Mouse (Mus musculus) neural tube, embryonic 14.5 days (tissue): ENCODE measurements at regions not wholly inside any gene's neighbourhood (a gene's known extent, or its start where the extent isn't known, plus 50 kb on each side); places are given as distances from the start of the nearest gene placed in this dataset.

Experiments
- ATAC-seq: fragments of 200-750 bp; cut with Nextera tagmentation; 2 replicates; pipeline ENCODE4 v1.8.0; 2017; ENCODE audit warnings: low read depth, mild to moderate bottlenecking, moderate TSS enrichment, moderate library complexity
- H3K27ac ChIP-seq: fragments of 300-500 bp; sonication (generic); 2 replicates; pipeline ENCODE4 v1.5.1; 2014; ENCODE audit warnings: low read depth, mild to moderate bottlenecking, control low read depth, low read length, moderate library complexity, mixed read lengths
- H3K27me3 ChIP-seq: fragments of 300-500 bp; sonication (generic); 2 replicates; pipeline ENCODE4 v1.6.1; 2014; ENCODE audit warnings: low read length; ENCODE audit not compliant: control insufficient read depth, insufficient read depth
- H3K36me3 ChIP-seq: fragments of 300-500 bp; sonication (generic); 2 replicates; pipeline ENCODE4 v1.6.1; 2014; ENCODE audit warnings: low read length, mixed read lengths; ENCODE audit not compliant: control insufficient read depth, insufficient read depth
- H3K4me1 ChIP-seq: fragments of 300-500 bp; sonication (generic); 2 replicates; pipeline ENCODE4 v1.6.1; 2014; ENCODE audit warnings: low read length; ENCODE audit not compliant: control insufficient read depth, insufficient read depth
- H3K4me2 ChIP-seq: fragments of 300-500 bp; sonication (generic); 2 replicates; pipeline ENCODE4 v1.6.1; 2014; ENCODE audit warnings: mild to moderate bottlenecking, low read depth, low read length, control low read depth
- H3K4me3 ChIP-seq: fragments of 300-500 bp; sonication (generic); 2 replicates; pipeline ENCODE4 v1.5.1; 2014; ENCODE audit warnings: low read depth, low read length, control low read depth, mixed read lengths
- H3K9ac ChIP-seq: fragments of 300-500 bp; sonication (generic); replicated peaks from 2 replicates; pipeline ENCODE4 v1.6.1; 2014; ENCODE audit warnings: low read depth, mild to moderate bottlenecking, control low read depth, low read length, mixed read lengths
- H3K9me3 ChIP-seq: fragments of 300-500 bp; sonication (generic); 2 replicates; pipeline ENCODE4 v1.6.1; 2016; ENCODE audit warnings: low read length; ENCODE audit not compliant: control insufficient read depth
- WGBS: fragments of 180-500 bp; shearing (Covaris S2); extraction: QIAGEN DNeasy Blood & Tissue Kit; methylation state at CpG from one replicate; pipeline ENCODE4 v1.1.7; 2014; 5-methylcytosine and 5-hydroxymethylcytosine counted together

GRCm38 (mm10) chr13:52062576-52062975 is 216.1 kb downstream of the Gadd45g start:
- H3K9ac ChIP-seq, result no peak overlapping the region
- no peaks in the 10 kb centered on the region for H3K9me3 ChIP-seq
- no peak for ATAC-seq
- H3K36me3 ChIP-seq, result no peaks in the 10 kb centered on the region
- H3K27ac ChIP-seq, result no peak overlapping the region
- no peak overlapping the region for H3K4me2 ChIP-seq
- no peak overlapping the region for H3K4me3 ChIP-seq
- peaks cover 5% of the 10 kb centered on the region for H3K4me1 ChIP-seq
- 93% methylated on average over 1 of the region's 1 CpGs for WGBS
- H3K27me3 ChIP-seq, result no peaks in the 10 kb centered on the region

GRCm38 (mm10) chr13:52065274-52065673 is 218.8 kb downstream of the Gadd45g start:
- 90% methylated on average over 5 of the region's 5 CpGs for WGBS
- H3K4me1 ChIP-seq, result peaks cover 4% of the 10 kb centered on the region
- H3K4me3 ChIP-seq, result no peak overlapping the region
- no peak overlapping the region for H3K9ac ChIP-seq
- no peak overlapping the region for H3K27ac ChIP-seq
- H3K36me3 ChIP-seq, result no peaks in the 10 kb centered on the region
- no peak overlapping the region for H3K4me2 ChIP-seq
- no peak for ATAC-seq
- H3K27me3 ChIP-seq, result no peaks in the 10 kb centered on the region
- H3K9me3 ChIP-seq, result no peaks in the 10 kb centered on the region

- no peaks in the 10 kb centered on the region for H3K27me3 ChIP-seq
- 81% methylated on average over 6 of the region's 6 CpGs for WGBS
- H3K27ac ChIP-seq, result no peak overlapping the region
- no peak overlapping the region for H3K9ac ChIP-seq
- no peak overlapping the region for H3K4me2 ChIP-seq
- peaks cover under 1% of the 10 kb centered on the region; the same call in 1 of the 2 replicates for H3K4me1 ChIP-seq
- ATAC-seq, result no peak
- no peaks in the 10 kb centered on the region for H3K9me3 ChIP-seq
- no peak overlapping the region for H3K4me3 ChIP-seq
- H3K36me3 ChIP-seq, result no peaks in the 10 kb centered on the region
These were observed 219.2 kb downstream of the Gadd45g start for GRCm38 (mm10) chr13:52065720-52066119.

- Histone ChIP-seq H3K27me3 (no peaks in the 10 kb centered on the region), H3K4me3 (no peak overlapping the region), H3K27ac (no peak overlapping the region), H3K9me3 (no peaks in the 10 kb centered on the region), H3K9ac (no peak overlapping the region), H3K4me1 (no peaks in the 10 kb centered on the region), H3K4me2 (no peak overlapping the region), H3K36me3 (no peaks in the 10 kb centered on the region)
- WGBS, result 54% methylated on average over 4 of the region's 4 CpGs
- no peak for ATAC-seq
These were observed 220.6 kb downstream of the Gadd45g start for GRCm38 (mm10) chr13:52067048-52067447.

GRCm38 (mm10) chr13:52068886-52069439 is 222.5 kb downstream of the Gadd45g start:
- no peaks in the 10 kb centered on the region for H3K27me3 ChIP-seq
- no peak overlapping the region for H3K4me3 ChIP-seq
- no peaks in the 10 kb centered on the region for H3K9me3 ChIP-seq
- no peaks in the 10 kb centered on the region for H3K36me3 ChIP-seq
- no peak for ATAC-seq
- no peaks in the 10 kb centered on the region for H3K4me1 ChIP-seq
- H3K4me2 ChIP-seq, result no peak overlapping the region
- H3K27ac ChIP-seq, result no peak overlapping the region
- H3K9ac ChIP-seq, result no peak overlapping the region
- WGBS, result 84% methylated on average over 6 of the region's 6 CpGs

GRCm38 (mm10) chr13:52069714-52070113 is 223.2 kb downstream of the Gadd45g start:
- 61% methylated on average over 3 of the region's 3 CpGs for WGBS
- ATAC-seq, result no peak
- no peaks in the 10 kb centered on the region for H3K27me3 ChIP-seq

GRCm38 (mm10) chr13:52070731-52071663 is 224.5 kb downstream of the Gadd45g start:
- no peaks in the 10 kb centered on the region for H3K27me3 ChIP-seq
- no peak overlapping the region for H3K4me3 ChIP-seq
- WGBS, result 88% methylated on average over 19 of the region's 19 CpGs
- no peaks in the 10 kb centered on the region for H3K36me3 ChIP-seq
- ATAC-seq, result no peak
- H3K4me2 ChIP-seq, result no peak overlapping the region
- no peaks in the 10 kb centered on the region for H3K4me1 ChIP-seq
- no peaks in the 10 kb centered on the region for H3K9me3 ChIP-seq
- no peak overlapping the region for H3K27ac ChIP-seq
- H3K9ac ChIP-seq, result no peak overlapping the region

More at GRCm38 (mm10) chr13:52069714-52070113, 223.2 kb downstream of the Gadd45g start:
- Histone ChIP-seq H3K9me3 (no peaks in the 10 kb centered on the region), H3K4me1 (no peaks in the 10 kb centered on the region), H3K9ac (no peak overlapping the region), H3K36me3 (no peaks in the 10 kb centered on the region), H3K4me3 (no peak overlapping the region), H3K27ac (no peak overlapping the region), H3K4me2 (no peak overlapping the region)

GRCm38 (mm10) chr13:52077616-52078015 is 231.1 kb downstream of the Gadd45g start:
- Histone ChIP-seq H3K27me3 (no peaks in the 10 kb centered on the region), H3K27ac (no peak overlapping the region), H3K4me2 (no peak overlapping the region), H3K9me3 (no peaks in the 10 kb centered on the region), H3K9ac (no peak overlapping the region), H3K36me3 (no peaks in the 10 kb centered on the region), H3K4me3 (no peak overlapping the region), H3K4me1 (no peaks in the 10 kb centered on the region; the same call in 1 of the 2 replicates)
- no peak for ATAC-seq
- 85% methylated on average over 4 of the region's 4 CpGs for WGBS

GRCm38 (mm10) chr13:52078561-52078960 is 232.1 kb downstream of the Gadd45g start:
- 80% methylated on average over 6 of the region's 6 CpGs for WGBS

More at GRCm38 (mm10) chr13:52078561-52078960, 232.1 kb downstream of the Gadd45g start:
- no peak for ATAC-seq
- Histone ChIP-seq H3K27me3 (no peaks in the 10 kb centered on the region), H3K27ac (no peak overlapping the region), H3K4me1 (no peaks in the 10 kb centered on the region; the same call in 1 of the 2 replicates), H3K4me2 (no peak overlapping the region), H3K9ac (no peak overlapping the region), H3K9me3 (no peaks in the 10 kb centered on the region), H3K4me3 (no peak overlapping the region), H3K36me3 (no peaks in the 10 kb centered on the region)
